Mouse (Mus musculus): ENCODE data around the gene Lsm11. TPM values are rescaled to one million over a fixed set of nuclear protein-coding genes. Genes with fewer than 3 reads are reported as not detected.
A peak's percentile ranks its signal among the peaks of the same experiment; 100 is the strongest.

The Lsm11 gene
- polyA plus RNA-seq, 1 experiment from 2014 or later, result 1.8 TPM

GRCm38 (mm10) chr11:45925436-45925835 lies 19.3 kb downstream of the Lsm11 start:
- DNase-seq, result no peak
- TF ChIP-seq CTCF (IDR thresholded peaks at IDR 0.05; ENCODE audit: low read depth) (no peak), EP300 (IDR thresholded peaks at IDR 0.05; ENCODE audit: low read depth) (no peak)

GRCm38 (mm10) chr11:45921480-45921898 lies 23.2 kb downstream of the Lsm11 start:
- Histone ChIP-seq H3K9me3 (ENCODE audit: low read length) (no peaks in the 10 kb centered on the region), H3K27ac (ENCODE audit: low read depth) (no peak overlapping the region), H3K36me3 (replicated peaks; ENCODE audit: insufficient read depth, low read length) (no peaks in the 10 kb centered on the region), H3K4me1 (ENCODE audit: insufficient read depth) (peaks cover 6% of the 10 kb centered on the region; the same call in 1 of the 2 replicates), H3K27me3 (ENCODE audit: insufficient read depth, low read length) (no peaks in the 10 kb centered on the region), H3K4me2 (ENCODE audit: low read depth, low read length) (peak overlapping the region; percentile 44), H3K9ac (replicated peaks) (no peak overlapping the region; the same call in 1 of the 2 replicates), H3K4me3 (ENCODE audit: low read depth, low read length) (no peak overlapping the region)
- TF ChIP-seq CTCF (IDR thresholded peaks at IDR 0.05; ENCODE audit: low read depth), result no peak
- TF ChIP-seq EP300 (IDR thresholded peaks at IDR 0.05; ENCODE audit: low read depth), result no peak
- no peak for DNase-seq
- 30% methylated on average over 10 of the region's 10 CpGs for WGBS (ENCODE audit: insufficient replicate concordance)
- ATAC-seq, result no peak

More at GRCm38 (mm10) chr11:45925436-45925835, 19.3 kb downstream of the Lsm11 start:
- H3K36me3 ChIP-seq (replicated peaks; ENCODE audit: insufficient read depth, low read length), result no peaks in the 10 kb centered on the region; the same call in 1 of the 2 replicates
- no peaks in the 10 kb centered on the region for H3K27me3 ChIP-seq (ENCODE audit: insufficient read depth, low read length)
- H3K4me3 ChIP-seq (ENCODE audit: low read depth, low read length), result no peak overlapping the region
- no peak overlapping the region for H3K4me2 ChIP-seq (ENCODE audit: low read depth, low read length)
- no peak overlapping the region for H3K9ac ChIP-seq (replicated peaks)
- no peaks in the 10 kb centered on the region for H3K9me3 ChIP-seq (ENCODE audit: low read length)
- H3K4me1 ChIP-seq (ENCODE audit: insufficient read depth), result peaks cover 6% of the 10 kb centered on the region; the same call in 1 of the 2 replicates
- no peak for ATAC-seq
- whole genome bisulfite sequencing (ENCODE audit: insufficient replicate concordance), result 73% methylated on average over 6 of the region's 6 CpGs
- no peak overlapping the region for H3K27ac ChIP-seq (ENCODE audit: low read depth)

DNA sequence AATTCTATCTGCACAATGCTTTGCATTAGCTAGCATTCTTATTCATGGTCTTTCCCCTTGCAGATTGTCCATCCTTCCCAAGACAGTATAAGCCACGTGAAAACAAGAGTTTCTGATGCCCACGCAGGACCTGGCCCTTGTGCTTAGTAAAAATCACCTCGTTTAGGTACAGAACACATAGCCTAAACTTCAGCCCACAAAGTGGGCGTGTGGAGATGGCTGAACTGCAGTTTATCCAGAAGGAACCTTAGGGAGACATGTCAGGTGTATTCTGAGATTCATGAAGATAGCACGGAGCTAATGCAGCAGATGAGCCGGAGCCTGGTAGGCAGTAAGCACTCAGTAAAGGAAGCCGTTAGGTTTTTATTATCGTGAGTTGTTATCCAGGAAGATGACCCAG lies 23.7 kb downstream of the Lsm11 start:
- Histone ChIP-seq H3K36me3 (replicated peaks; ENCODE audit: insufficient read depth, low read length) (no peaks in the 10 kb centered on the region), H3K9me3 (ENCODE audit: low read length) (no peaks in the 10 kb centered on the region), H3K4me3 (ENCODE audit: low read depth, low read length) (no peak overlapping the region), H3K27me3 (ENCODE audit: insufficient read depth, low read length) (no peaks in the 10 kb centered on the region), H3K9ac (replicated peaks) (no peak overlapping the region; the same call in 1 of the 2 replicates), H3K4me2 (ENCODE audit: low read depth, low read length) (peak overlapping the region; percentile 44), H3K27ac (ENCODE audit: low read depth) (no peak overlapping the region), H3K4me1 (ENCODE audit: insufficient read depth) (peaks cover 6% of the 10 kb centered on the region; the same call in 1 of the 2 replicates)
- TF ChIP-seq EP300 (IDR thresholded peaks at IDR 0.05; ENCODE audit: low read depth) (no peak), CTCF (IDR thresholded peaks at IDR 0.05; ENCODE audit: low read depth) (no peak)
- ATAC-seq (no peak), DNase-seq (no peak)
- 56% methylated on average over 8 of the region's 8 CpGs for WGBS (ENCODE audit: insufficient replicate concordance)

- Histone ChIP-seq H3K27ac (ENCODE audit: low read depth) (no peak overlapping the region), H3K4me2 (ENCODE audit: low read depth, low read length) (no peak overlapping the region), H3K27me3 (ENCODE audit: insufficient read depth, low read length) (no peaks in the 10 kb centered on the region), H3K36me3 (replicated peaks; ENCODE audit: insufficient read depth, low read length) (no peaks in the 10 kb centered on the region), H3K4me3 (ENCODE audit: low read depth, low read length) (no peak overlapping the region), H3K9me3 (ENCODE audit: low read length) (no peaks in the 10 kb centered on the region), H3K4me1 (ENCODE audit: insufficient read depth) (peaks cover 6% of the 10 kb centered on the region; the same call in 1 of the 2 replicates), H3K9ac (replicated peaks) (no peak overlapping the region)
- no peak for DNase-seq
- 72% methylated on average over 4 of the region's 4 CpGs for WGBS (ENCODE audit: insufficient replicate concordance)
- ATAC-seq, result no peak
- TF ChIP-seq CTCF (IDR thresholded peaks at IDR 0.05; ENCODE audit: low read depth), result no peak
Measured at GRCm38 (mm10) chr11:45918836-45919235, 25.9 kb downstream of the Lsm11 start.

GRCm38 (mm10) chr11:45918018-45918417 lies 26.7 kb downstream of the Lsm11 start:
- no peak overlapping the region for H3K9ac ChIP-seq (replicated peaks)
- H3K9me3 ChIP-seq (ENCODE audit: low read length), result no peaks in the 10 kb centered on the region
- TF ChIP-seq EP300 (IDR thresholded peaks at IDR 0.05; ENCODE audit: low read depth) (no peak), CTCF (IDR thresholded peaks at IDR 0.05; ENCODE audit: low read depth) (no peak)
- no peak overlapping the region for H3K27ac ChIP-seq (ENCODE audit: low read depth)
- peaks cover 6% of the 10 kb centered on the region; the same call in 1 of the 2 replicates for H3K4me1 ChIP-seq (ENCODE audit: insufficient read depth)
- no peak for DNase-seq
- no peak overlapping the region for H3K4me2 ChIP-seq (ENCODE audit: low read depth, low read length)
- WGBS (ENCODE audit: insufficient replicate concordance), result 87% methylated on average over 6 of the region's 6 CpGs
- H3K27me3 ChIP-seq (ENCODE audit: insufficient read depth, low read length), result no peaks in the 10 kb centered on the region
- H3K36me3 ChIP-seq (replicated peaks; ENCODE audit: insufficient read depth, low read length), result no peaks in the 10 kb centered on the region
- ATAC-seq, result no peak
- no peak overlapping the region for H3K4me3 ChIP-seq (ENCODE audit: low read depth, low read length)

GRCm38 (mm10) chr11:45916196-45916595 lies 28.5 kb downstream of the Lsm11 start:
- Histone ChIP-seq H3K27ac (ENCODE audit: low read depth) (no peak overlapping the region), H3K27me3 (ENCODE audit: insufficient read depth, low read length) (no peaks in the 10 kb centered on the region), H3K4me2 (ENCODE audit: low read depth, low read length) (no peak overlapping the region), H3K9ac (replicated peaks) (no peak overlapping the region), H3K4me3 (ENCODE audit: low read depth, low read length) (no peak overlapping the region), H3K36me3 (replicated peaks; ENCODE audit: insufficient read depth, low read length) (peaks cover 10% of the 10 kb centered on the region), H3K9me3 (ENCODE audit: low read length) (no peaks in the 10 kb centered on the region), H3K4me1 (ENCODE audit: insufficient read depth) (no peaks in the 10 kb centered on the region; the same call in 1 of the 2 replicates)
- ATAC-seq (no peak), DNase-seq (no peak)
- TF ChIP-seq CTCF (IDR thresholded peaks at IDR 0.05; ENCODE audit: low read depth) (no peak), EP300 (IDR thresholded peaks at IDR 0.05; ENCODE audit: low read depth) (no peak)
- 81% methylated on average over 10 of the region's 10 CpGs for WGBS (ENCODE audit: insufficient replicate concordance)

All from liver, postnatal 0 days (tissue).